Mouse (Mus musculus) NIH3T3 (cell line): ENCODE results near the gene Abcc4.

ENCODE experiments used
- DNase-seq: peaks from one replicate; pipeline ENCODE4 v3.0.0-alpha.2; 2012; ENCODE audit warnings: low read depth

The Abcc4 gene

GRCm38 (mm10) chr14:118433848-118434247 lies 272.2 kb downstream of the Abcc4 start:
- DNase-seq, result no peak
